Mouse (Mus musculus): Measurements from ENCODE around the gene Aif1l. TPM values are rescaled to one million over a fixed set of nuclear protein-coding genes. Genes with fewer than 3 reads are reported as not detected.
A peak's percentile ranks its signal among the peaks of the same experiment; 100 is the strongest.

Gene Aif1l
- total RNA-seq, 4 experiments from 2014 or later = 1.3 to 3.7 (median 2.3) TPM

DNA sequence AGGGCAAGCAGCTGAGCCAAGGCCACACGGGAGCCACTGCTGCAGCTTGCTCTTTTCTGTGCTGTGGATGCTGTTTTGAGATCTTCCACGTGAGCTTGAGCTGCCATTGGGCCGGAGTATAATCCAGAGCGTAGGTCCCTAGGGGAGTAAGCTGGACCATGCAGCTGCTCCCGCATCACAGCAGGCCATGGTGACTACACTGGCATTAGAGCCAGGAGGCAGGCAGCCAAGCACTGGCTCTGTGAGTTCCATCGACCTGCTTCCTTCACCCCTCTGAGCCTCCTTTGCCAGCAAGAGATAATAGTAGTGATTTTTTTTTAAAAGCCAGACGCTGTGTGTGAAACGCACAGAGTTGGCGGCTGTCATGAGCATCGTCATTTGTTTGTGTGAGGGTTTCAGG is 2.3 kb downstream of the Aif1l start:
- DNase-seq (ENCODE audit: low spot score in 2 of 2) = no peak

GRCm38 (mm10) chr2:31952725-31953124 is 2.8 kb downstream of the Aif1l start:
- no peak for DNase-seq (ENCODE audit: low spot score in 2 of 2)

GRCm38 (mm10) chr2:31953687-31954086 is 3.7 kb downstream of the Aif1l start:
- DNase-seq (ENCODE audit: low spot score in 2 of 2) = no peak

- no peak for DNase-seq (ENCODE audit: low spot score in 2 of 2)
These were observed 4.8 kb downstream of the Aif1l start for GRCm38 (mm10) chr2:31954779-31955181.

DNA sequence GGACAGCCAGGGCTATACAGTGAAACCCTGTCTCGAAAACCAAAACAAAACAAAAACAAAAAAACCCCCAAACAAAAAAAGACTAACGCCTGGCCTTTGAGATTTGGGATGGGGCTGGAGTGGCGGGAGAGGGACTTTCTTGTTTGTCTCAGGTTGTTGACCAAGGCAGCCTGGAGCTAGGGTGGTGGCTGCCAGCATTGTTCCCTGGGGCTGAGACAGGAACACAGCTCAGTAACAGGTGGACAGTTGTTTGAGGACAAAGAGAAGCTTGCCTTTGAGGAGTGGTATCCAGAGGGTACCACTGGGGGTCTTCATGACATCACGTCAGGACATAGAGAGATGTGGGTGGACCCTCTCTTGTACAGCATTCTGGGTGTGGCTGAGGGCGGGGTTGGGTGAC is 5.7 kb downstream of the Aif1l start:
- no peak for DNase-seq (ENCODE audit: low spot score in 2 of 2)

DNA sequence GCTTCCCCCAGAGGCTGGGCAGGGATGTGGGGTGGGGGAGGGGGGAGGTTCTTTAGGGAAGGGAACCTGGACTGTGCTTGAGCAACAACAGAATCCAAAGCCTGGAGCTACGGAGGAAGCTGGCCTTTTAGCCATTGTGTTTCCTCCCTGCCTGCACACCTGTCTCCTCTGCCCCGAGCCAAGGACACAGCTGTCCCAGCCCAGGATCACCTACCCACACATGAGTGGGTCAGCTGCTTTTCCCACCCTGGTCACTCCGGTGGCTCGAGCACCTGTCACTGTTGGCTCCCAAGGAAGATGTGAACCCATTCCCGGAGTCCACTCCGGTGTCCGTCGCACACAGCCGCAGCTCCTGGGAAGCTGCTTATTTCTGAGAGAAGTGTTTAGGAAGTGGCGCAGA is 7.3 kb downstream of the Aif1l start:
- no peak for DNase-seq (ENCODE audit: low spot score in 2 of 2)

- DNase-seq (ENCODE audit: low spot score in 2 of 2) = no peak
These were observed 11.0 kb downstream of the Aif1l start for GRCm38 (mm10) chr2:31960986-31961385.

- DNase-seq (ENCODE audit: low spot score in 2 of 2) = no peak
These were observed 11.9 kb downstream of the Aif1l start for GRCm38 (mm10) chr2:31961791-31962222.

DNA sequence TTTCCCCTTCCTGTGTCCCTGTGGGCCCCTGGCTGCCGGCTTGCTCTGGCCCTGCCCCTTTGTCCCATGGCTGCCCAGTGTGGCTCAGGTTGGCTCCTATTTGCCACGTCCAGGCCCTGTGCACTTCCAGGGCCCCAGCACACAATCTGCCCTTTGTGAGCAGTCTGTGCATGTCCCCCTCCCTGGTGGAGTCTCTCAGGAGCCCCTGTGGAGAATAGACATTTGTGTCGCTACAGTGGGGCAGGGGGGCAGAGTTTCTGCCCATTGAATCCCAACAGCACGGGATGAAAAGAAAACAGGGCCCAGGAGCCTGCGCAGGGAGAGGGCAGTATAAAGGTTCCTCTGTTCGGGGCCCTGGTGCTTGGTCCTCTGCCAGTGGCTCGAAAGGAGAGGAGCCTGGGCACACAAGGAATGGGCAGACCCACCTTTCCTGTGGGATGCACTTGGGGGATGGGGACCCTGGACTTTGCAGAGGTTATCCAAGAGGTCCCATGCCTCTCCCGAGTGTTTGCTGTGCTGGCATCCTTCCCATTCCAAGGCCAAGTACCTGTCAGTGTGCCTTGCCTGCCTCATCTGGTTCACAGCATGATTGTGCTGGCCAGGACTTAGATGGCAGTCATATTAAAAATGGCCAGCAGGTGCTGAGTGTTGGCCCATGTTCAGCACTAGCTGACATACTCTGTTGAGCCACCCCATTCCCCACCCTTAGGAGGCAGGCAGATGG is 12.7 kb downstream of the Aif1l start:
- no peak for DNase-seq (ENCODE audit: low spot score in 2 of 2)

GRCm38 (mm10) chr2:31963491-31963890 is 13.6 kb downstream of the Aif1l start:
- DNase-seq (ENCODE audit: low spot score in 2 of 2) = no peak

DNA sequence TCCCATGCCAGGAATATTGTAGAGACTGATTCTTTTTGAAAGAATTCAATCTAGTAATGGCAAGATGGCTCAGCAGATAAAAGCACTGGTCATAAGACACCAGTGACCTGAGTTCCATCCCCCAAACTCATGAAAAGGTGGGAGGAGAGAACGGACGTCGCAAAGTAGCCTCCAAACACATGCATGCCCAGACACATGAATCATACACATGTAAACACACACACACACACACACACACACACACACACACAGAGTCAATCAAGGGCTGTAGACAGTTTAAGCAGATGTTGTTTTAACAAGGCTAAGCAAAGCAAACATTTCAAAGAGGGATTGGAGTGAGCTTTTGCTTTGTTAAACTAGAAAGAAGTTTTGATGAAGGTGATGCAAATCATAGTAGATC is 14.3 kb downstream of the Aif1l start:
- DNase-seq (ENCODE audit: low spot score in 2 of 2) = no peak

- DNase-seq (ENCODE audit: low spot score in 2 of 2) = no peak
These were observed 15.2 kb downstream of the Aif1l start for GRCm38 (mm10) chr2:31965110-31965509.

DNA sequence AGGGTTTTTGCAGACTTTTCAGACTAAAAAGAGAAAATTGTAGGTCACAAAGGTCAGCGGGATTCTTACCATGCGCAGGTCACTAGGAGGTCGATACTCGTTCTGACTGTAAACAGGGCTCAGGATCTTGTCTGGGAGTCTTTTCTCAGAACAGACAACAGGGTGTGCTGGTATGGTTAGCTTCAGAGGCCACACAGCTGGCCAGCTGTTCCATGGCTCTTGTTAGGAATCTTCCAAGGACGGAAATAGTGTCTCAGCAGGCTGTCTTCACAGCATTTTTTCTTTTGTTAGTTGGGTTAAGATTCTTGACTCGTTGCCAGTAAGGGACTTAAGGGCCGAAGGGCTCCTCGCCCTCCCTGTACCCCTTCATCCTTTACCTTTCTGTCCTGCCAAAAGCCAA is 16.9 kb downstream of the Aif1l start:
- no peak for DNase-seq (ENCODE audit: low spot score in 2 of 2)

- DNase-seq (ENCODE audit: low spot score in 2 of 2) = no peak
These were observed 22.6 kb downstream of the Aif1l start for GRCm38 (mm10) chr2:31972589-31972988.

GRCm38 (mm10) chr2:31974141-31974808 is 24.3 kb downstream of the Aif1l start, which contains the start of gene Nup214:
Nup214 (plus strand) TSS chr2:31974436.
- peak; percentile 97 to 98 for DNase-seq (ENCODE audit: low spot score in 2 of 2)

DNA sequence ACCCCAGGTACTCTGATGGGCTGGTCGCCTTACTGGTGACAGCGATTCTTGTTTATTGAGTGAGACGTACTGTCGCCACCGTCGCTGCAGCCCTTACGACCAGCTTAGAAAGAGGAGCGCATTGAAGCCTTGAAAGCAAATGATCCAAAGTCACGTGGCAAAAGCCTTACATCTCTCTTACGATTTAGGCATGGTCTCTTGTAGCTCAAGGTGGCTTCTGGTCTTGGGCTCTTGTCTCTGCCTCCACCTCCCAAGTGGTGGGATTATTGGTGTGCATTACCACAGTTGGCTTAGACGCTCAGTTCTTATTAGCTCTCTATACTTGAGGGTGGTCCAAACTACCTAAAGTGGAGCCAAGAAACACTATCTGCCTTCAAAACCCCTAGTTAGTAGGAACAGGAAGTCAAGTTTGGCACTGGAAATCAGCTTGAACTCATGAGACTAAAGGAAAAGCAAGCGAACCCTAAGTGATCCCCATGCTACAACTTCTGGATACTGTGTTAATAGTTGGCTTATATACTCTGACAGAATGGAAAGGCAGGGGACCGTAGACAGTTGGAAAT is 25.0 kb downstream of the Aif1l start:
- no peak for DNase-seq (ENCODE audit: low spot score in 2 of 2)

DNA sequence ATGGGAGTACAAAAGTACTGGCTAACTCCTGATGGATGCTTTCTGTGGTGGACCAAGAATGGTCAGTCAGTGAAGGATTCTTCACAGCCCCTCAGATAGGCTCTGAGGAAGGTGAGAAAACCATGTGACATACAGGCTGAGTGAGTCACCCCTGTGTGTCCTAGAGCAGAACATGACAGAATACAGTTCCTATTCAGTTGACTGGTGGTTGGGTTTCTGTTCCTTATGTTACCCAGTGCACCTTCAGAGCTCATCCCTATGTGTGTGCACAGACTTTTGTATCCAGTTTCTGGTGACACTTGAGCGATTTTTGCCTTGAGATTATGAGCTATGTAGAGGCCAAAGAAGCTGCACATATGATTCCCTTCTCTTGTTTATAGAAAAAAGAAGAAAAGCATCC is 37.8 kb downstream of the Aif1l start:
- no peak for DNase-seq (ENCODE audit: low spot score in 2 of 2)

DNA sequence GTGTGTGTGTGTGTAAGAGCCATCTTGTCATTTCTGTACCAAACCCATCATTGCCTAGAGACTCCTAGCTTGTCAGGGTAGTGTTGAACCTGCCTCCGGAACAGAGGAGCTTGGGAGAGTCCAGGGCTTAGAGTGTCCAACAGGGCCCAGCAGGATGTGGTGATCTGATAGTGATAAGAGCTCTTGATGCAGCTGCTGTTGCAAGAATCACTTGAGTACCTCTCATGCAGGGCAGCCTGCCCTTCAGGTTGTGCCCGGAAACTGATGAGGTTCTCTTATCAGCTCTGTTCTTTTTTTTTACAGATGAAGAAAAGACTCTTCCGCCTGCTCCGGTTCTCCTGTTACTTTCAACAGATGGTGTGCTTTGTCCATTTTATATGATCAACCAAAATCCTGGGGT is 41.0 kb downstream of the Aif1l start:
- no peak for DNase-seq (ENCODE audit: low spot score in 2 of 2)

DNA sequence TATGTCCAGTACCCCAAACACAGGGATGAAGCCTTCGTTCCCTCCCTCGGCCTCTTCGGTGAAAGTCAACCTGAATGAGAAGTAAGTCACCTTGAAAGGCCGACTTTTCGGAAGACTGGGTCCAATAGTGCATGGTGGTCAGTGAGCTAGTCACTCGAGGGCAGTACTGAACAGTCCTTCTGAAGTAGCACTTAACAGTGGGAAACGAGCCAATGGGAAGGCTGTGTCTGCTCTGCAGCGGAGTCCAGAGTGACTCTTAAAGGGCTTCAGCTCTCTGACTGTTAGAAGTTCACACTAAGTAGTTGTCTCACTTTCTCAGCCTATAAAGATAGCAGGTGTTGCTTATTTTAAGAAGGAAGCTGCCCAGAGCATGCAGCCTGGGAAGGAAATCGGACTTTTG is 45.0 kb downstream of the Aif1l start:
- DNase-seq (ENCODE audit: low spot score in 2 of 2) = no peak

DNA sequence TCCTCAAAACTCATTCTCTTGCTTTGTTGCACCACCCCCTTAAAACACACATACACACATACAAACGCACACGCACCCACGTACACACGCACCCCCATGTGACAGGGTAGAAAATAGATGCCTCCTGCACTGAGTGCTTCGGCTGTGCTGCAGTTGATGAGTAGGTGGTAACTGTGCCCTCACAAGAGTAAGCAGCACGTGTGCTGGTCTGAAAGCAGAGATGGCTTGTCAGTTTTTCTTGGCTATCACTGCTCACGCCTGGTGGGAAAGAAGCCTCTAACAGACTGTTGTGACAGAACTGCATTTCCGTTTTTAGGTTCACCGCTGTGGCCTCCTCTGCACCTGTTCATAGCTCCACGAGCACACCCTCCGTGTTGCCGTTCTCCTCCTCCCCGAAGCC is 46.1 kb downstream of the Aif1l start:
- no peak for DNase-seq (ENCODE audit: low spot score in 2 of 2)

DNA sequence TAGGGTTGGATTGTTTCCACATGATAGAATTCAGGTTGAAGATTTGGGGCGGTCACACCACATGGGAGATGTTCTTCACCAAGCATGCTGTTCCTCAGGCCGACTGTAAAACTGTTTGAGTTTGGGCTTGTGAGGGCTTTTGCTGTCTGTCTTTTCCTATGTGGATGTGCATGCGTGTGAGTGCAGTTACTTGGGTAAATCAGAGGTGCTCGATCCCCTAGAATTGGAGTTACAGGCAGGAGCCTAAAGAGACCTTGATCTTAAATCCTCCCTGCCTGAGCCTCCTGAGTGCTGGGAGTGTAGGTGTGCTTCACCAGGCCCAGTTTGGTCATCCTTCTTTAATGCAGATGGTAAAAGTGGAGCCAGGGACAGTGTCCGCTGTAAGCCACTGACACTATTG is 47.6 kb downstream of the Aif1l start:
- DNase-seq (ENCODE audit: low spot score in 2 of 2) = no peak

DNA sequence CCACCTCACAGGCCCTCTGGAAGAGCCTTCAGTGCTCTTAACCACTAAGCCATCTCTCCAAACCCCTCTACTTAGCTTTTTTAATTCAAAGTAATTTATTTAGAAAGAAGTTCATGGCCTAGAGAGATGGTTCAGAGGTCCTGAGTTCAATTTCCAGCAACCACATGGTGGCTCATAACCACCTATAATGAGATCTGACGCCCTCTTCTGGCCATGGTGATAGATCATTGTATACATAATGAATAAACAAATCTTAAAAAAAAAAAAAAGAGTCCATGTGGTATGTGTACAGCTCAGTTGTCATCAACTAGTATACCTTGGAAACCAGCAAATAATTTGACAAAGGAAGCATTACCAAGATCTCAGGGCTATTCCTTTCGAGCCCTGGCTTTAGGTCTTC is 48.5 kb downstream of the Aif1l start:
- DNase-seq (ENCODE audit: low spot score in 2 of 2) = no peak

- DNase-seq (ENCODE audit: low spot score in 2 of 2) = no peak
These were observed 58.4 kb downstream of the Aif1l start for GRCm38 (mm10) chr2:32008311-32008710.

All from gastrocnemius, adult 8-10 months (tissue).